Mouse (Mus musculus) brain, embryonic 14.5 days (tissue): ENCODE data around the gene Hook2.
A peak's percentile ranks its signal among the peaks of the same experiment; 100 is the strongest.

Experiments used
- CTCF ChIP-seq: fragments of 200-500 bp; IDR thresholded peaks from 2 replicates; pipeline ENCODE4 v1.5.1; 2012; ENCODE audit warnings: inconsistent platforms, mild to moderate bottlenecking, moderate library complexity, borderline replicate concordance; ENCODE audit not compliant: insufficient read depth, insufficient read length; ENCODE audit errors: extremely low read depth
- POLR2A ChIP-seq: fragments of 200-500 bp; IDR thresholded peaks from 2 replicates; pipeline ENCODE4 v1.6.1; 2012; ENCODE audit warnings: mild to moderate bottlenecking, inconsistent platforms, borderline replicate concordance; ENCODE audit not compliant: poor library complexity, insufficient read depth, insufficient read length, severe bottlenecking; ENCODE audit errors: extremely low read depth

DNA sequence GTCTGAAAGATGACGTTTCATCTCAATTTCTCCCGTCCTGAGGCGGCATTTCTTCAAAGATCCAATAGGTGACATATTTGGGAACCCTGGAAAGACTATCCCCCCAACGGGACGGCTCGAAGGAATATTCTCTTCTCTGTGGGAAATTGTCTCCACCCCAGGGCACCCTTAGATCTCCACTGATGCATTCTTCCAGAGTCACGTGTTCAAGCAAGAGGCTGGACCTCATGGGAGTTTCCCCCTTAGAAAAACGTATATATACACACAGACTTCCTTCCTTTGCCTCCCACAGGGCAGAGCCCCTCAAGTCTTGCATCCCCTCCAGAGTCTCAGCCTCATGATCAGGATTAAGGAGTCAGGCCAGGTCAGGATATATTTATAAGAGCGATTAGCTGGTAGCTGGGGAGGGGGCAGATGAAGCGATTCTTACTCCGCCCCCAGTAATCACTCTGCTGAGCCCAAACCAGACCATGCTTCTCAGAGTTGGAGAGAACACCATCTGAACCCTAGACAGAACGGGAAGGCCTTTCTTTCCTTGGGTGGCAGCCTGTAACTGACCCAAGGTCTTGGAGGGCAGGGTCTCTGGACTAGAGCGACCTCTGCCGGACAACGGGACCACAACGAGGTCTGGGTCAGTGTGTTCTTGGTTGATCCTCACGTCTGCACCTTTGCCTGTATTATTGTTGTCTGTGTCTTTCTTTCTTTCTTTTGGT is 43.7 kb upstream of the Hook2 start, which contains the start of gene Rtbdn:
- no peak for TF ChIP-seq POLR2A
- TF ChIP-seq CTCF, result peak; percentile 41
